Mouse (Mus musculus): ENCODE data around the gene Atxn7. TPM values are rescaled to one million over a fixed set of nuclear protein-coding genes. Genes with fewer than 3 reads are reported as not detected.
"Not testable (repeated sequence)": the region's sequence is repeated elsewhere in the genome, so short reads cannot be mapped to it uniquely, and the experiment has no call there.

Atxn7 gene
- total and polyA plus RNA-seq, 3 experiments, result 11.4 to 16.5 (median 12.5) TPM

DNA sequence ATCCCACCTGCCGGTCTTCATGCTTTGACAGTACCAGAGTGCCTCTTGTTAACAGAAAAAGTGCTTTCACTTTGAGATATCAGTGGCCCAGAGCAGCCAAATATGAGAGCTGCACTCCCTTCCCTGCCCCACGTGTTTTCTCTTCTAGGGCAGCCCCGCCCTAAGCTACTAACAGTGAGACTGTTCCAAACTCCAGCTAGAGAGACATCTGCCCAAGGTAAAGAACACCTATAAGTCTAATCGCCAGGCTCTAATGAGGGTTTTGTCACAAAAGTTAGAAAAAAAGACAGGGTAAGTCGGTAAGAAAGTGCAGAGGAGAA is 27.2 kb upstream of the Atxn7 start:
- H3K4me1 ChIP-seq (ENCODE audit: insufficient read depth, low read depth, low read length), result no peaks in the 10 kb centered on the region
- no peak overlapping the region for H3K4me3 ChIP-seq (ENCODE audit: low read depth, low read length)
- TF ChIP-seq TAL1 (conservative IDR thresholded peaks at IDR 0.05; ENCODE audit: low read depth, low read length) (no peak), GATA1 (IDR thresholded peaks at IDR 0.05; ENCODE audit: borderline replicate concordance, low read length) (no peak), GATA2 (IDR thresholded peaks at IDR 0.05; ENCODE audit: borderline replicate concordance, low read depth, low read length) (no peak), POLR2AphosphoS5 (IDR thresholded peaks at IDR 0.05; ENCODE audit: insufficient replicate concordance, low read depth, low read length) (no peak), CTCF (IDR thresholded peaks at IDR 0.05; ENCODE audit: low read depth, low read length) (no peak)
- no peak for ATAC-seq (ENCODE audit: extremely low read depth, insufficient number of reproducible peaks, low FRiP score, poor library complexity, severe bottlenecking)
- H3K9me3 ChIP-seq (replicated peaks), result peaks cover 17% of the 10 kb centered on the region
- no peaks in the 10 kb centered on the region for H3K36me3 ChIP-seq (replicated peaks)
- H3K27me3 ChIP-seq (ENCODE audit: insufficient read depth, low read length), result no peaks in the 10 kb centered on the region
- no peak for DNase-seq (ENCODE audit: low spot score)

GRCm38 (mm10) chr14:13944686-13945085 is 16.6 kb upstream of the Atxn7 start:
- Histone ChIP-seq H3K4me3 (ENCODE audit: low read depth, low read length) (no peak overlapping the region), H3K9me3 (replicated peaks) (no peaks in the 10 kb centered on the region), H3K4me1 (ENCODE audit: insufficient read depth, low read depth, low read length) (no peaks in the 10 kb centered on the region), H3K36me3 (replicated peaks) (peaks cover 28% of the 10 kb centered on the region), H3K27me3 (ENCODE audit: insufficient read depth, low read length) (no peaks in the 10 kb centered on the region)
- no peak for DNase-seq (ENCODE audit: low spot score)
- no peak for ATAC-seq (ENCODE audit: extremely low read depth, insufficient number of reproducible peaks, low FRiP score, poor library complexity, severe bottlenecking)
- TF ChIP-seq TAL1 (conservative IDR thresholded peaks at IDR 0.05; ENCODE audit: low read depth, low read length) (no peak), GATA1 (IDR thresholded peaks at IDR 0.05; ENCODE audit: borderline replicate concordance, low read length) (no peak), POLR2AphosphoS5 (IDR thresholded peaks at IDR 0.05; ENCODE audit: insufficient replicate concordance, low read depth, low read length) (no peak)

DNA sequence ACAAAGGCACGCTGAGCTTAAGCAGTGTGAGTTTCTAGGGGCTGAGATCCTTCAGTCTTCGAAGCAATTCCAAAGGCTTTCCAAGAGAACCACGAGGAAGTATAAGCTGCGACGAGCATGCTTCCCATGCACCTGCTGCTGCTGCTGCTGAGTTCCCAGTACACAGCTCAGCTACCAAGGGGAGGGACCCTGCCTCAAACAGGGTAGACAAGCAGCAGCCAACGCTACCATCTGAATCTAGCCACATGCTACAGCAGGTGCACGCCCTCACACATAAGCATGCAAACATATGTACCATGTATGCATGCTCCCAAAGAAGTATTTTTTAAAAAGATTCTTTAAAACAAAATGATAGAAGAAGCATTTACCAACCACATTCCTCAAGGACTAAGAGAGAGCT is 12.9 kb upstream of the Atxn7 start:
- Histone ChIP-seq H3K9me3 (replicated peaks) (no peaks in the 10 kb centered on the region), H3K4me1 (ENCODE audit: insufficient read depth, low read depth, low read length) (no peaks in the 10 kb centered on the region), H3K27me3 (ENCODE audit: insufficient read depth, low read length) (no peaks in the 10 kb centered on the region), H3K36me3 (replicated peaks) (peaks cover 55% of the 10 kb centered on the region), H3K4me3 (ENCODE audit: low read depth, low read length) (no peak overlapping the region)
- ATAC-seq (ENCODE audit: extremely low read depth, insufficient number of reproducible peaks, low FRiP score, poor library complexity, severe bottlenecking) (no peak), DNase-seq (ENCODE audit: low spot score) (no peak)
- TF ChIP-seq TAL1 (conservative IDR thresholded peaks at IDR 0.05; ENCODE audit: low read depth, low read length), result no peak
- TF ChIP-seq CTCF (IDR thresholded peaks at IDR 0.05; ENCODE audit: low read depth, low read length), result no peak
- no peak for TF ChIP-seq POLR2AphosphoS5 (IDR thresholded peaks at IDR 0.05; ENCODE audit: insufficient replicate concordance, low read depth, low read length)
- TF ChIP-seq GATA2 (IDR thresholded peaks at IDR 0.05; ENCODE audit: borderline replicate concordance, low read depth, low read length), result no peak
- TF ChIP-seq GATA1 (IDR thresholded peaks at IDR 0.05; ENCODE audit: borderline replicate concordance, low read length), result no peak

DNA sequence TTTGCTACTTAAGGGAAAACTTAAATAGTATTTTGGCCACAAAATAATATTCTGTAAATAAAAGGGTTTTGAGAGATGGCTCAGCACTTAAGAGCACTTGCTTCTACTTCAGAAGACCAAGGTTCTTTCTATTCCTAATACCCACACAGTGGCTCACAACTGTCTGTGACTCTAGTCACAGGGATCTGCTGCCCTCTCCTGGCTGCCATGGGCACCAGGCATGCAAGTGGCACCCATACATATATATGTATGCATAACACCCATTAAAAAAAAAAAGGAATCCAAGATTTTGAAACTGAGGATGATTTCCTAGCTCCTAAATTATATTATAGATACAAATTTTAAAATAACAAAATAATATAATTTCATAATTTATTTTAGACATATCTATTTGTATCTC is 10.8 kb upstream of the Atxn7 start:
- H3K27me3 ChIP-seq (ENCODE audit: insufficient read depth, low read length), result no peaks in the 10 kb centered on the region
- DNase-seq (ENCODE audit: low spot score), result no peak

DNA sequence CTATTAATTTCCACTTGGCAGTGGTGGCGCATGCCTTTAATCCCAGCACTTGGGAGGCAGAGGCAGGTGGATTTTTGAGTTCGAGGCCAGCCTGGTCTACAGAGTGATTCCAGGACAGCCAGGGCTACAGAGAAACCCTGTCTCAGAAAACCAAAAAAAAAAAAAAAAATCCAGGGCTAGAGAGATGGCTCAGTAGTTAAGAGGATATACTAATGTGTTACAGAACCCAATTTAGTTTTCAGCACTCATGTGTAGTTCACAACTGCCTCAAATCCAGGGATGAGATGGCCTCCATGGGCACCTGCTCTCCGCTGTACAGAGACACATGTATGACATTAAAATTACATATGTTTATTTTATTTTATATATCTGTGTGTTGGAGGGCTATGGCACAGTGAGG is 9.1 kb upstream of the Atxn7 start:
- not testable (repeated sequence) for H3K27me3 ChIP-seq (ENCODE audit: insufficient read depth, low read length); DNase-seq (ENCODE audit: low spot score); H3K4me1 ChIP-seq (ENCODE audit: insufficient read depth, low read depth, low read length); H3K9me3 ChIP-seq (replicated peaks); H3K4me3 ChIP-seq (ENCODE audit: low read depth, low read length); ATAC-seq (ENCODE audit: extremely low read depth, insufficient number of reproducible peaks, low FRiP score, poor library complexity, severe bottlenecking)
- H3K36me3 ChIP-seq (replicated peaks), result peaks cover 66% of the 10 kb centered on the region

More for the DNA sequence above, 10.8 kb upstream of the Atxn7 start:
- peak; percentile 68; the same call in 1 of the 2 replicates for ATAC-seq (ENCODE audit: extremely low read depth, insufficient number of reproducible peaks, low FRiP score, poor library complexity, severe bottlenecking)
- no peak overlapping the region for H3K4me3 ChIP-seq (ENCODE audit: low read depth, low read length)
- TF ChIP-seq CTCF (IDR thresholded peaks at IDR 0.05; ENCODE audit: low read depth, low read length) (no peak), GATA2 (IDR thresholded peaks at IDR 0.05; ENCODE audit: borderline replicate concordance, low read depth, low read length) (no peak), GATA1 (IDR thresholded peaks at IDR 0.05; ENCODE audit: borderline replicate concordance, low read length) (no peak)
- H3K36me3 ChIP-seq (replicated peaks), result peaks cover 63% of the 10 kb centered on the region
- H3K9me3 ChIP-seq (replicated peaks), result no peaks in the 10 kb centered on the region
- H3K4me1 ChIP-seq (ENCODE audit: insufficient read depth, low read depth, low read length), result no peaks in the 10 kb centered on the region

- peaks cover 25% of the 10 kb centered on the region for H3K4me1 ChIP-seq (ENCODE audit: insufficient read depth, low read depth, low read length)
- peak overlapping the region; percentile 86 for H3K4me3 ChIP-seq (ENCODE audit: low read depth, low read length)
- ATAC-seq (ENCODE audit: extremely low read depth, insufficient number of reproducible peaks, low FRiP score, poor library complexity, severe bottlenecking) (peak; percentile 60; the same call in 1 of the 2 replicates), DNase-seq (ENCODE audit: low spot score) (peak; percentile 50)
- no peaks in the 10 kb centered on the region for H3K9me3 ChIP-seq (replicated peaks)
- peaks cover 31% of the 10 kb centered on the region for H3K36me3 ChIP-seq (replicated peaks)
- H3K27me3 ChIP-seq (ENCODE audit: insufficient read depth, low read length), result no peaks in the 10 kb centered on the region
- no peak for TF ChIP-seq GATA1 (IDR thresholded peaks at IDR 0.05; ENCODE audit: borderline replicate concordance, low read length)
- no peak for TF ChIP-seq CTCF (IDR thresholded peaks at IDR 0.05; ENCODE audit: low read depth, low read length)
- TF ChIP-seq TAL1 (conservative IDR thresholded peaks at IDR 0.05; ENCODE audit: low read depth, low read length), result no peak
- TF ChIP-seq POLR2AphosphoS5 (IDR thresholded peaks at IDR 0.05; ENCODE audit: insufficient replicate concordance, low read depth, low read length), result no peak
- no peak for TF ChIP-seq GATA2 (IDR thresholded peaks at IDR 0.05; ENCODE audit: borderline replicate concordance, low read depth, low read length)
Measured at GRCm38 (mm10) chr14:13960079-13960478, 1.2 kb upstream of the Atxn7 start.

Measured in G1E (cell line).